ENCODE assay signal across 8 mouse cellular contexts in the genomic region with DNA sequence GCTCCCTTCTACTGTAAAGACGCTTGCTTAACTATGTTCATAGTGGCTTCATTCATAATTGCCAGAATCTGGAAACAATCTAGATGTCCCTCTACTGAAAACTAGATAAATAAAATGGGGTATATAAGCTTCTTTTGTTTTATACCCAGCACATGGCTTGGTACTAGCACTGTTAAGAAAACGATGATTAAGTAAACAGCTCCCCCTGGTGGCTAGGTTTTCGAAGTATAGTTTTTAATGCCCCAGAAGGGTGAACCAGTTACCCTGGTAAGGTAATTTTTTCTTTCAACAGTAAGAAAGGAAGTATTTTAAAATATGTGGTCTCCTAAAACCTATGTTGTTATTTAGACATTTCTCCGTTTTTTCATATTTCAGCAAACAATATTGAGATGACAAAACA. TPM values are rescaled to one million over a fixed set of nuclear protein-coding genes. Genes with fewer than 3 reads are reported as not detected.
A peak's percentile ranks its signal among the peaks of the same experiment; 100 is the strongest.
DNase-seq lines count a peak whose midpoint lies in the region; ATAC-seq and TF ChIP-seq lines count a peak whose summit lies in the region.

No protein-coding gene starts in this region.

- TF ChIP-seq POLR2A in heart, adult 2 months (IDR thresholded peaks at IDR 0.05; ENCODE audit: insufficient read depth, low read depth, low read length) = no peak
- TF ChIP-seq POLR2A in thymus, adult 2 months (IDR thresholded peaks at IDR 0.05; ENCODE audit: control insufficient read depth, extremely low read depth, insufficient read depth, low read length, poor library complexity) = no peak

- no peaks in the 10 kb centered on the region; the same call in 1 of the 2 replicates for H3K4me1 ChIP-seq in heart, adult 2 months (ENCODE audit: control insufficient read depth, insufficient read depth, low read length)
- no peaks in the 10 kb centered on the region for H3K4me1 ChIP-seq in heart, embryonic 11.5 days (ENCODE audit: control insufficient read depth, insufficient read depth, low read length)
- H3K4me1 ChIP-seq in thymus, adult 2 months (replicated peaks; ENCODE audit: control insufficient read depth, insufficient read depth, low read length) = no peaks in the 10 kb centered on the region

- H3K9ac ChIP-seq in heart, adult 2 months (ENCODE audit: low read depth, low read length) = no peak overlapping the region
- no peak overlapping the region for H3K9ac ChIP-seq in heart, embryonic 11.5 days (ENCODE audit: low read depth, low read length)

- no peaks in the 10 kb centered on the region for H3K79me2 ChIP-seq in heart, adult 2 months (replicated peaks; ENCODE audit: control insufficient read depth, insufficient read depth, low read length)

- no peak overlapping the region for H3K27ac ChIP-seq in heart, adult 2 months
- no peak overlapping the region for H3K27ac ChIP-seq in heart, embryonic 11.5 days (ENCODE audit: low read depth, low read length)
- no peak overlapping the region for H3K27ac ChIP-seq in thymus, adult 2 months (ENCODE audit: control insufficient read depth, insufficient read depth, low read length)

- TF ChIP-seq CTCF in heart, adult 2 months (IDR thresholded peaks at IDR 0.05) = peak; percentile 73
- no peak for TF ChIP-seq CTCF in thymus, adult 2 months (IDR thresholded peaks at IDR 0.05; ENCODE audit: borderline replicate concordance, control insufficient read depth, extremely low read depth, insufficient read depth, low read length, poor library complexity)

- WGBS in heart, adult 2 months = 43% methylated on average over 4 of the region's 4 CpGs
- WGBS in heart, embryonic 11.5 days (ENCODE audit: insufficient replicate concordance) = 35% methylated on average over 4 of the region's 4 CpGs
- WGBS in thymus, adult 2 months = 48% methylated on average over 4 of the region's 4 CpGs

- H3K4me3 ChIP-seq in heart, adult 2 months = no peak overlapping the region
- H3K4me3 ChIP-seq in heart, embryonic 11.5 days (ENCODE audit: low read depth, low read length) = no peak overlapping the region
- H3K4me3 ChIP-seq in thymus, adult 2 months (ENCODE audit: control insufficient read depth, insufficient read depth, low read length) = no peak overlapping the region

- no peak for ATAC-seq in heart, embryonic 11.5 days (replicated peaks; ENCODE audit: insufficient number of reproducible peaks, low FRiP score, low TSS enrichment)

- intact Hi-C loops in heart, adult 2 months (cut with DNase I) = loop anchor here (2.0 to 5.0 kb wide), 4 partner anchors 64 to 245 kb away; a partner anchor contains a TSS

- H3K9me3 ChIP-seq in heart, embryonic 11.5 days (replicated peaks; ENCODE audit: control insufficient read depth, low read length) = no peaks in the 10 kb centered on the region

- peak in 1 of 2 experiments; percentile 4 for DNase-seq in heart, adult 2 months
- DNase-seq in thymus, adult 2 months = peak; percentile 18
- no peak for DNase-seq in thymus, postnatal 36 days
- peak; percentile 6 for DNase-seq in c-Kit-negative CD71-positive TER-119-positive erythroid progenitor cells, embryonic 14.5 days (ENCODE audit: low read depth, low spot score)
- peak; percentile 59 for DNase-seq in lung, postnatal 14 days
- no peak for DNase-seq in left cerebral cortex, adult 8-10 months (ENCODE audit: low spot score in 2 of 2)
- no peak for DNase-seq in layer of hippocampus, adult 9-10 months (ENCODE audit: low spot score)

- no peak overlapping the region for H3K4me2 ChIP-seq in heart, embryonic 11.5 days

- no peaks in the 10 kb centered on the region for H3K36me3 ChIP-seq in heart, adult 2 months (ENCODE audit: control insufficient read depth, insufficient read depth, low read length)
- no peaks in the 10 kb centered on the region for H3K36me3 ChIP-seq in heart, embryonic 11.5 days (ENCODE audit: control insufficient read depth, insufficient read depth, low read length)
- H3K36me3 ChIP-seq in thymus, adult 2 months (ENCODE audit: control insufficient read depth, insufficient read depth, low read length) = no peaks in the 10 kb centered on the region

- no peak for TF ChIP-seq EP300 in heart, adult 2 months (IDR thresholded peaks at IDR 0.05; ENCODE audit: insufficient read depth, low read depth, low read length)

- H3K27me3 ChIP-seq in heart, adult 2 months (ENCODE audit: control insufficient read depth, insufficient read depth, low read length) = no peaks in the 10 kb centered on the region
- no peaks in the 10 kb centered on the region for H3K27me3 ChIP-seq in heart, embryonic 11.5 days (ENCODE audit: control insufficient read depth, insufficient read depth, low read length)
- no peaks in the 10 kb centered on the region for H3K27me3 ChIP-seq in thymus, adult 2 months (ENCODE audit: control insufficient read depth, insufficient read depth, low read length)

RNA-seq across cellular contexts. Expression of a gene that starts 58.0 kb away (rescaled TPM):
- total RNA-seq in heart, adult 2 months (2021) = 10 to 100 TPM; 15.3 to 19.7 TPM
- polyA plus RNA-seq in heart, adult 2 months (2012; rRNA removed) = 6.6 and 12.9 TPM in 2 replicates
- 13.8 and 17.7 TPM in 2 replicates for polyA plus RNA-seq in heart, embryonic 11.5 days (2014; fragmentation: Nextera tagmentation; extraction: Ambion mirVana)
- polyA plus RNA-seq in thymus, adult 2 months (2012; rRNA removed) = 2.9 and 3.1 TPM in 2 replicates
- 10 to 100 TPM; 31.0 to 33.4 (median 32.2) TPM for total RNA-seq in left cerebral cortex, adult 8-10 months (2022)

Comparison
In these comparisons a context has a peak if more than half of its experiments do, and no peak if none do; other contexts are left out.
1. DNase-seq: peak in thymus, adult 2 months (single experiment), c-Kit-negative CD71-positive TER-119-positive erythroid progenitor cells, embryonic 14.5 days (single experiment) and lung, postnatal 14 days (single experiment); none in thymus, postnatal 36 days (0 of 2), left cerebral cortex, adult 8-10 months (0 of 2) and layer of hippocampus, adult 9-10 months (single experiment).